Mouse (Mus musculus) liver, embryonic 13.5 days (tissue): ENCODE data around the gene Prcd. TPM values are rescaled to one million over a fixed set of nuclear protein-coding genes. Genes with fewer than 3 reads are reported as not detected.
"Not testable (repeated sequence)": the region's sequence is repeated elsewhere in the genome, so short reads cannot be mapped to it uniquely, and the experiment has no call there.

Source experiments
- ATAC-seq: fragments of 200-750 bp; cut with Nextera tagmentation; 2 replicates; pipeline ENCODE4 v1.8.0; 2017; ENCODE audit warnings: low read depth, mild to moderate bottlenecking, moderate number of reproducible peaks, moderate library complexity
- DNase-seq: peaks from one replicate; pipeline ENCODE4 v3.0.0; 2022
- H3K27ac ChIP-seq: fragments of 300-500 bp; sonication (generic); 2 replicates; pipeline ENCODE4 v1.5.1; 2015; ENCODE audit warnings: moderate library complexity, mild to moderate bottlenecking, inconsistent platforms
- H3K27me3 ChIP-seq: fragments of 300-500 bp; sonication (generic); 2 replicates; pipeline ENCODE4 v1.6.1; 2015; ENCODE audit warnings: mild to moderate bottlenecking, inconsistent platforms
- H3K36me3 ChIP-seq: fragments of 300-500 bp; sonication (generic); 2 replicates; pipeline ENCODE4 v1.6.1; 2015; ENCODE audit warnings: mild to moderate bottlenecking, inconsistent platforms
- H3K4me1 ChIP-seq: fragments of 300-500 bp; sonication (generic); replicated peaks from 2 replicates; pipeline ENCODE4 v1.6.1; 2015; ENCODE audit warnings: inconsistent platforms
- H3K4me2 ChIP-seq: fragments of 300-500 bp; sonication (generic); 2 replicates; pipeline ENCODE4 v1.6.1; 2015; ENCODE audit warnings: inconsistent platforms, mild to moderate bottlenecking, moderate library complexity
- H3K4me3 ChIP-seq: fragments of 300-500 bp; sonication (generic); replicated peaks from 2 replicates; pipeline ENCODE4 v1.5.1; 2015; ENCODE audit warnings: mild to moderate bottlenecking, inconsistent platforms
- H3K9ac ChIP-seq: fragments of 300-500 bp; sonication (generic); 2 replicates; pipeline ENCODE4 v1.6.1; 2015; ENCODE audit warnings: mild to moderate bottlenecking, inconsistent platforms
- H3K9me3 ChIP-seq: fragments of 300-500 bp; sonication (generic); replicated peaks from 2 replicates; pipeline ENCODE4 v1.6.1; 2016; ENCODE audit warnings: inconsistent platforms
- WGBS: fragments of 180-500 bp; shearing (Covaris S2); methylation state at CpG from one replicate; pipeline ENCODE4 v1.1.7; 2015; ENCODE audit not compliant: insufficient replicate concordance; 5-methylcytosine and 5-hydroxymethylcytosine counted together
- polyA plus RNA-seq: library from polyadenylated mRNA; unstranded; fragments of >200 nt; fragmentation: Nextera tagmentation; extraction: Ambion mirVana; gene quantifications from 2 replicates; pipeline ENCODE4 v1.2.1, GENCODE M21; 2015

Gene Prcd
- polyA plus RNA-seq = 0.31 and 0.33 TPM in 2 replicates

DNA sequence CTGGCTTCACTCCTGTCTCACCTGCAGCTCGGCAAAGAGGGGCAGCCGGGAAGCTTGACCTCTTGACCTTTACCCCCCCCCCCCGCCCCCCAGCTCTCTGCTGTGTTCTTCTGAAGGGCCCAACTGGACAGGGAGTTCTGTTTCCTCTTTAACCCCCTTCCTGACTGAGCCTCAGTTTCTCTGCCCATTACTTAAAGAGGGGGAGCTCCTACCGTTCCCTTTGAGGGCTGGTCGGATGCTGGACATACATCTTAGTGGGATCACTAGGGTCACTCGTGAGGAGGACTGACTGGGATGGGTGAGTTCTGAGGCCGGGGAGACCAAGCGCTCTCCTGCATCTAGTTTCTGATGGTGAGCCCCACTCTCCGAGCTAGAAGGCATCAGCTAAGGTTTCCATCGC lies at the start of gene Prcd:
Prcd (plus strand) TSS at position 301 of the 400 bp plus-strand sequence.
- H3K27ac ChIP-seq = no peak within 1 kb of the TSS
- no peak for DNase-seq
- 10% methylated on average over 10 of the region's 10 CpGs for WGBS
- no peak within 1 kb of the TSS for H3K9ac ChIP-seq
- peak within 1 kb of the TSS; percentile 64 for H3K4me2 ChIP-seq
- no peaks in the 10 kb centered on the region for H3K9me3 ChIP-seq
- no peak for ATAC-seq
- H3K4me1 ChIP-seq = peaks cover 37% of the 10 kb centered on the region
- H3K4me3 ChIP-seq = peak within 1 kb of the TSS; percentile 47
- H3K36me3 ChIP-seq = no peaks in the 10 kb centered on the region
- H3K27me3 ChIP-seq = peaks cover 65% of the 10 kb centered on the region

DNA sequence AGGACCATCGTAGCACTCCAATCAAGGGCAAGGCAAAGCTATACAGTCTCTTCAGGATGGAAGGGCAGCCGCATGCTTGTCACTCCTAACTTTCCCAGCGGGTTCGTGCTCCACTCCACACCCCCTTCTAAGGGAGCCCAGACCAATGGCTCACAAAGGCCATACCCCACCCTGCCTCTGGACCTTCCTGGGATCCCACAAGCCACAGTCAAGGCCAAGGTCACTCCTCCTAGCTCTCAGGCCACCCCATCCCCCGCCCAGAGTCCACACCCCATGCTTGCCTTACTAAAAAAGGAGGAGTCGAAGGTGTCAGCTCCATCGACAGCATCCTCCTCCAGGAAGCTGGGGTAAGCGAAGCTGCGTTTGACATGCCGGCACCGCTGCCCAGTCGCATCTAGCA lies 49.2 kb upstream of the Prcd start:
- Histone ChIP-seq H3K4me1 (peaks cover 6% of the 10 kb centered on the region; the same call in 1 of the 2 replicates), H3K9ac (no peak overlapping the region), H3K27me3 (no peaks in the 10 kb centered on the region), H3K4me2 (no peak overlapping the region), H3K27ac (no peak overlapping the region), H3K9me3 (no peaks in the 10 kb centered on the region), H3K36me3 (peaks cover 99% of the 10 kb centered on the region), H3K4me3 (no peak overlapping the region)
- 85% methylated on average over 12 of the region's 12 CpGs for WGBS
- ATAC-seq (no peak), DNase-seq (no peak)

DNA sequence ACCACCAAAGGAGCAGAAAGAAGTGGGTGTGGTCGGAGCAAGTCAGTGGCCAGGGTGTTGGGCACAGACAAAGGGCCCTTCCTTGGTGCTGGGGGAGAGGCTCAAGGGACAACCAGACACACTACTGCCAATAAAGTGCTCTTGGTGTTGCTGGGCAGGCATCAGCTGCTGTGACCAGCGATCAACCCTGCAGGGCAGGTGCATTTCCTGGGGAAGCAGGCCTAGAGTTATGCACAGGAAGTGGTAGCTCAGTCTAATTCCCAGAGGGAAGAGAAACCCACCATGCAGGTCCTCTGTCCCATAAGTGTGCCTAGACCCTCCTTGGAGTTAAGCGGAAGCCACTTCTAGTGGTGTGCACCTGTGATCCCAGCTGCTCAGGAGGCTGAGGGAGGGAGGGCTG lies 45.6 kb upstream of the Prcd start:
- Histone ChIP-seq H3K9me3 (no peaks in the 10 kb centered on the region), H3K36me3 (peaks cover 67% of the 10 kb centered on the region), H3K4me1 (peaks cover 31% of the 10 kb centered on the region), H3K27me3 (no peaks in the 10 kb centered on the region), H3K4me3 (no peak overlapping the region), H3K9ac (no peak overlapping the region), H3K4me2 (no peak overlapping the region), H3K27ac (no peak overlapping the region)
- DNase-seq (no peak), ATAC-seq (no peak)
- WGBS = 86% methylated on average over 3 of the region's 3 CpGs

DNA sequence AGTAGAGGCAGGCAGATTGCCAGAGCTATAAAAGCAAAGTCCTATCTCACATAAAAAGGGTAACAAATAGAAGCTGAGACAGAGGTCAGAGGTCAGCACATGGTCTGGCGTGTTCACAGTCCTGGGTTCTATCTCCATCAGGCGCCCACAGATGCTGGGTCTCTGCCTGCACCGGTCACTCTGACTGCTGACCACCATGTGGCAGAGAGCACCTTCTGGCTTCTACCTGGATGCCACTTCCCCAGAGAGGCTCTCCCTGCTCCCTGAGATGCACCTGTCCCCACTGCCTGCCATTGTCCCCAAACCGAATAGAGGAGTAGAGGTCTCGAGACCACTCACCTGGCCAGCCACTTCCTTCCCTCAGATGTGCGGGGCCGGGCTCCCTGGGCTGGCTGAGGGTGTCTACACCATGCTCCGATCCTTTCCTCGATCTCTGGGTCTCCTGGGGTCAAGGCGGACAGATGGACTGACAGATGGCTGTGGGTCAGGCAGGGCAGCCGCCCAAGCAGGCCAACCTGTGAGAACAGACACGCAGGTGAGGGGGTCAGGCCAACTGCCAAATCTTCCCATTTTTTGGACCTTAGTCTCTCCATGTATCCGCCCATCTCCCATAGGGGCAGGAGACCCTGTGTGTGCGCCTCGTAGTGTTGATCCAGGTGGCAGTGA lies 43.2 kb upstream of the Prcd start:
- Histone ChIP-seq H3K27ac (no peak overlapping the region), H3K27me3 (no peaks in the 10 kb centered on the region), H3K4me2 (no peak overlapping the region), H3K4me1 (peaks cover 55% of the 10 kb centered on the region), H3K4me3 (no peak overlapping the region), H3K36me3 (peaks cover 46% of the 10 kb centered on the region), H3K9ac (no peak overlapping the region), H3K9me3 (no peaks in the 10 kb centered on the region)
- 82% methylated on average over 15 of the region's 15 CpGs for WGBS
- DNase-seq (no peak), ATAC-seq (no peak)

DNA sequence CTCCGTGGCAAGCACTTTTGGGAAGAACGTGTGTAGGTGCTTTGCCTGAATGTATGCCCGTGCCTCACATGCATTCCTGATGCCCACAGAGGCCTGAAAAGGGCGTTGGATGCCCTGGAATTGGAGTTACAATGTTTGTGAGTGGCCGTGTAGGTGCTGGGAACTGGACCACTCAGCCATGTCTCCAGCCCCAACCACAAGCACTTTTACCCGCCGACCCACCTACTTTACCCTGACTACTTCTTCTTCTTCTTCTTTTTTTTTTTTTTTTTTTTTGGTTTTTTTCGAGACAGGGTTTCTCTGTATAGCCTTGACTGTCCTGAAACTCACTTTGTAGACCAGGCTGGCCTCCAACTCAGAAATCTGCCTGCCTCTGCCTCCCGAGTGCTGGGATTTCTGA lies 42.2 kb upstream of the Prcd start:
- 68% methylated on average over 9 of the region's 9 CpGs for WGBS
- peaks cover 35% of the 10 kb centered on the region for H3K36me3 ChIP-seq
- ATAC-seq, H3K9ac ChIP-seq, DNase-seq, H3K4me2 ChIP-seq, H3K4me3 ChIP-seq, H3K27me3 ChIP-seq, H3K9me3 ChIP-seq, H3K27ac ChIP-seq: not testable (repeated sequence)
- H3K4me1 ChIP-seq = peaks cover 66% of the 10 kb centered on the region

DNA sequence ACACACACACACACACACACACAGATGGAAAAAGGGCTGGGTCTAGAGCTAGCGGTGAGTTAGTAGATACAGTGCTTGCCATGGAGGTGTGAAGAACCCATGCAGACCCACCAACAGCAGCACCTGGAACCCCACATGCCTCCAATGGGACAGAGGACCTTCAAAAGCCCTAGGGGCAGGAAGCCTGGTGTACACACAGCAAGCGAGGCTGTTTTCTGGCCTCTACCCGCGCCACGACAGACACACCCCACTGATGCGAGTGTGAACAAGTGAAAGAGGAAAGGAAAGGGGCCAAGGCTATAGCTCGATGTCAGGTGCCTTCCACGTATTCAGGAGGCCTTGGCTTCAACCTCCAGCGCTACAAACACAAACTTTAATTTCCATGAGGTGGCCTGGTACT lies 41.5 kb upstream of the Prcd start:
- no peak overlapping the region for H3K4me2 ChIP-seq
- 78% methylated on average over 9 of the region's 9 CpGs for WGBS
- H3K36me3 ChIP-seq = peaks cover 28% of the 10 kb centered on the region
- peak overlapping the region; percentile 59; the same call in 1 of the 2 replicates for H3K9ac ChIP-seq
- no peaks in the 10 kb centered on the region for H3K27me3 ChIP-seq
- H3K4me1 ChIP-seq = peaks cover 70% of the 10 kb centered on the region
- peak overlapping the region; percentile 97; the same call in 1 of the 2 replicates for H3K27ac ChIP-seq
- no peak for ATAC-seq
- H3K4me3 ChIP-seq = no peak overlapping the region
- no peaks in the 10 kb centered on the region for H3K9me3 ChIP-seq
- no peak for DNase-seq

DNA sequence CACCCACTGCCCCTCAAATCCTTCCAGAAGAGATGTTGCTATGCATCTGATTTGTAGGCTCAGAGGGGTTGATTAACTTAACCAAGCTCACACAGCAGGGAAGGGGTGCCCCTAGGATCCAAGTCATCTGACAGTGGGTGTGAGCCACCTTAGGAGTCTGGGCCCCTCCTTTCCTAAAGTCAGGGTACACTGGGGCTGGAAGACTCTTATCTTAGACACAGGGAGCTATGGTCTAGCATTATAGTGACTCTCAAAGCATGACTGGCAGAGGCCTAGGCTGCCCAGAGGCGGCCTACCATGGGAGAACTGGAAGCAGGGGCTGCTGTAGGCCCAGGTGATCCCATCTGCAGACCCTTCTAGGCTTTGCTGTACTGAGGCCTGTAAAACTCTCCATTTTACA lies 40.8 kb upstream of the Prcd start:
- WGBS = 71% methylated on average over 1 of the region's 1 CpGs
- Histone ChIP-seq H3K4me1 (peaks cover 73% of the 10 kb centered on the region), H3K4me3 (no peak overlapping the region), H3K9ac (peak overlapping the region; percentile 59), H3K27me3 (no peaks in the 10 kb centered on the region), H3K9me3 (no peaks in the 10 kb centered on the region), H3K27ac (peak overlapping the region; percentile 97), H3K4me2 (peak overlapping the region; percentile 29), H3K36me3 (peaks cover 23% of the 10 kb centered on the region)
- DNase-seq (no peak), ATAC-seq (peak; percentile 55)

DNA sequence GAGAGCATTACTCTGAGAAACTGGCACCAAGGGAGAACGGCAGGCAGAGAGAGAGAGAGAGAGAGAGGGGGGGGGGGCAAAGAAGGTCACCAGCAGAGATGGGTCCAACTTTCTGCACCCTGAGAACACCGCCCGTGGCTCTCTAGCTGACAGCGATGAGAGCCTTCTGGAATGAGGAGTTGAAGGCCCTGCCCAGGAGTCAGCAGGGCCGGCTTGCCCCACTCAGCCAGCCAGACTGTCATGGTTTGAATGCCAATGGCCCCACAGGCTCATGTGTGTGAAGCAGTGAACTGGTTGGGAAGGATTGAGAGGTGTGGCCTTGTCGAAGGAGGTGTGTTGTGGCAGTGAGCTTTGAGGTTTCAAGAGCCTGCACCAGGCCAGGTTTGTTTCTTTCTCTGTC lies 40.1 kb upstream of the Prcd start:
- no peak for ATAC-seq
- no peak for DNase-seq
- H3K4me2 ChIP-seq = peak overlapping the region; percentile 29; the same call in 1 of the 2 replicates
- H3K9ac ChIP-seq = peak overlapping the region; percentile 59
- H3K4me1 ChIP-seq = peaks cover 80% of the 10 kb centered on the region
- 93% methylated on average over 6 of the region's 6 CpGs for WGBS
- no peak overlapping the region for H3K4me3 ChIP-seq
- no peaks in the 10 kb centered on the region for H3K27me3 ChIP-seq
- peaks cover 16% of the 10 kb centered on the region for H3K36me3 ChIP-seq
- H3K9me3 ChIP-seq = no peaks in the 10 kb centered on the region
- H3K27ac ChIP-seq = peak overlapping the region; percentile 97

DNA sequence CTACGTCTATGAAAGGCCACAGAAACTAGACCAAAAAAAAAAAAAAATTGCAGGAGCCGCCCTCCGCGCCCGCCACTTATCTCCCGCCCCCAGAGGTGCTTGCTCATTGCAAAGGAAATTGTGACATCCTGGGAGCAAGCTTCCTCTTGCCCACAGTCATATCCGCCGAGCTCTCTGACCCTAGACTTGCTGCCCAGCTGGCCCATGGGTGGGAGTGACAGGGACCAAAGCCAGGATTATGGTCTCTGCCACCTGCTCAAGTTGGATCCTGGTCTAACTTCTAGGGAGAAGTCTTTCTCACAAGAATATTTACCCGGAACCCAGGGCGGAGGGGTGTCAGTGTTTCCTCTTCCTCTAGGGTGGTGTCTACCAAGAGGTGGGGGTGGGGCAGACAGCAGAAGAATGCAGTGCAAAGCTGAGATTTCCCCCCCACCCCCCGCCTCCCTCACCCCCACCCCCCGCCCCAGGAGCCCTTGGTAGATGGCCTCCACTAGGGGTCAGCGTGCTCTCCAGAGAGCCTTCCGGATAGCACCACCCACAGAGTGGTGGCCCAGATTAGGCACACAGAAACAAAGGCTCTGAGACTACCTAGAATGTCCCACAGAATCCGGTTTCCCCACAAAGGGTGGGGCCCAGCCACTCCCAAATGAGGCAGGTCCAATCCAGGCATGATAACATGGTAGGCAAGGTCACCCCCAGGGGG lies 37.4 kb upstream of the Prcd start:
- peak overlapping the region; percentile 54 for H3K4me3 ChIP-seq
- ATAC-seq = peak; percentile 72
- H3K9ac ChIP-seq = peak overlapping the region; percentile 73
- no peaks in the 10 kb centered on the region for H3K9me3 ChIP-seq
- peaks cover 92% of the 10 kb centered on the region for H3K4me1 ChIP-seq
- no peaks in the 10 kb centered on the region for H3K27me3 ChIP-seq
- 0 out of 2 replicates have a peak, but pooled peaks cover 2% of the 10 kb centered on the region for H3K36me3 ChIP-seq
- peak overlapping the region; percentile 84 for H3K4me2 ChIP-seq
- peak overlapping the region; percentile 97 for H3K27ac ChIP-seq
- WGBS = 5% methylated on average over 15 of the region's 15 CpGs
- peak; percentile 84 for DNase-seq

DNA sequence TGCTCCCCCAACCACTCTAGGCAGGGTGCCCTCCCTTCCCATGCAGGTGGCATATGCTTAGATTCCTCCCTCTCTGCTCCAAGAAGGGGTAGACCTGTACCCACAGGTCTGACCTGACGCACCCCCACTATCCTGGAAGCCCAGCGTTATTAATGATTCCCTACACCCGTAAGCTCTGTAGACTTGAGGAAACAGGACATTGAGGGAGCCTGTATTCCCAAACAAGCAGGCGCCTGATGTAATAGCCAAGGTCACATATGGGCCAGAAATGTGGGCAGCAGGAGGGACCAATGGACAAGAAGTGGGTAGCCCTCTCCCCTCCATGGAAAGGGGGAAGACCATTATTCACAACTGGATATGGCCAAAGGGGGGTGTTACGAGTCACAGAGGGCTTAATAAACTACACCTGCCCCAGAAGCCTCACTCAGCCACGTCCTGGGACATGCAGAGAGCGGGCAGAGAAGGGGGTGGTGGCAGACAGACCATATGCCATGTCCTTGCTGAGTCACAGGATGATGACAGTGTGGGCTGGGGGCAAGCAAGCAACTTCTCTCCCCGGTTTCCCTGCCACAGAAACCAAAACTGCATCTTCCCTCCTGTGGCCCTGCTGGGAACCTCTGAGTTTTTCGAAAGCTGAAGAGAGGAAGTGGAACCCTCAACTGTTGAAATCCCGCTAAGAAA lies 36.8 kb upstream of the Prcd start:
- no peaks in the 10 kb centered on the region for H3K9me3 ChIP-seq
- H3K27ac ChIP-seq = peak overlapping the region; percentile 97
- ATAC-seq (no peak), DNase-seq (no peak)
- no peaks in the 10 kb centered on the region for H3K27me3 ChIP-seq
- peak overlapping the region; percentile 84 for H3K4me2 ChIP-seq
- peak overlapping the region; percentile 73 for H3K9ac ChIP-seq
- H3K4me3 ChIP-seq = peak overlapping the region; percentile 54
- WGBS = 40% methylated on average over 10 of the region's 10 CpGs
- H3K36me3 ChIP-seq = 0 out of 2 replicates have a peak, but pooled peaks cover 2% of the 10 kb centered on the region
- H3K4me1 ChIP-seq = peaks cover 99% of the 10 kb centered on the region

DNA sequence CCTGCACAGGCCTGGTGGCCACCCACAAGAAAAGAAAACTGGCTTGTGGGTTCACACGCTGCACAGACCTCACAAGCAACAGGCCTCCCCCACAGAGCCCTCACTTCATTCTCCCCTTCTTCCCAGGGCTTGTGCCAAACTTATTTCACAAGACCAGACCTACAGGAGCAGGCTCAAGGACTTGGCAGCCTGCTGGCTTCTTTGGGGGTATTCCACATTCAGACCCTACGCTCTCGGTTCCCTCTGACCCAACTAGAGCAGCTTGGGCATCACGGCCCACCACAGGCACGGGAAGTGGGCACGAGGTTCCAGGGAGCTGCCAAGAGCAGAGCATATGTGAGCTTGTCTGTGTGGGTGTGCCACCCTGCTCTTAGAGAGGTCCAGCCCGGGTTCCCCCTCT lies 35.7 kb upstream of the Prcd start:
- Histone ChIP-seq H3K36me3 (0 out of 2 replicates have a peak, but pooled peaks cover 2% of the 10 kb centered on the region), H3K27ac (peak overlapping the region; percentile 97), H3K27me3 (no peaks in the 10 kb centered on the region), H3K4me1 (peaks cover 100% of the 10 kb centered on the region), H3K9ac (peak overlapping the region; percentile 93), H3K4me2 (peak overlapping the region; percentile 17; the same call in 1 of the 2 replicates), H3K4me3 (no peak overlapping the region), H3K9me3 (no peaks in the 10 kb centered on the region)
- DNase-seq = no peak
- 75% methylated on average over 7 of the region's 7 CpGs for WGBS
- ATAC-seq = no peak
